Mouse (Mus musculus): ENCODE data around the gene Nav2.

DNA sequence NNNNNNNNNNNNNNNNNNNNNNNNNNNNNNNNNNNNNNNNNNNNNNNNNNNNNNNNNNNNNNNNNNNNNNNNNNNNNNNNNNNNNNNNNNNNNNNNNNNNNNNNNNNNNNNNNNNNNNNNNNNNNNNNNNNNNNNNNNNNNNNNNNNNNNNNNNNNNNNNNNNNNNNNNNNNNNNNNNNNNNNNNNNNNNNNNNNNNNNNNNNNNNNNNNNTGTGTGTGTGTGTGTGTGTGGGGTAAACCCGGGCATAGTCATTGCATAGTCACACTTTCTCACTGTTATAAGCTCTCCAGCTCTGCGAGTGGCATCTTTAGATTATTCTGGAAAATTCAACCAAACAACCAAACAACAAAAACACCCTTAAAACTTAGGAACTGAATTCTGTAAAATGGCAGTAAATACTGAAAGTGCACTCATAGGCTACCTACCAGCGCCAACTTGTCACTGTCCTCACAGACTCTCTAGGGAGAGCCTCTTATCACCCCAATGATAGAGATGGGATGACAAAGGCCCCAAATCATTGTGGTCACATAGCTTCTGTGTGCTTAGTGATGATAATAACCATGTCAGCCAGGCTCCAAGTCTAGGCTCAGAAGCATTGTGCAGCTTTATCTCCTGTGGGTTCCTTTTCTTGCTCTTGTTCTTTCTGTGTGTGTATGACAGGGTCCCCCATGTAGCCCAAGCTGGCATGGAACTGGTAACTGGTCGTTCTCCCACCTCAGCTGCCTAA, 40.0 kb downstream of the Nav2 start:
- TF ChIP-seq CTCF (IDR thresholded peaks at IDR 0.05 in 2 of 3, conservative IDR thresholded peaks at IDR 0.05 in 1 of 3; ENCODE audit: control insufficient read depth in 1 of 3, insufficient read depth in 1 of 3, low read depth in 2 of 3, low read length in 3 of 3, poor library complexity in 1 of 3, severe bottlenecking in 1 of 3) (no peak), MAX (IDR thresholded peaks at IDR 0.05; ENCODE audit: low read length) (no peak), EP300 (IDR thresholded peaks at IDR 0.05; ENCODE audit: low read depth in 1 of 2, low read length in 2 of 2) (peak; percentile 70 to 73), ZC3H11A (IDR thresholded peaks at IDR 0.05; ENCODE audit: low read depth, low read length) (no peak), POLR2AphosphoS2 (IDR thresholded peaks at IDR 0.05; ENCODE audit: low read length) (no peak), POLR2A (IDR thresholded peaks at IDR 0.05; ENCODE audit: control insufficient read depth in 1 of 2, insufficient read depth in 1 of 2, low read depth in 1 of 2, low read length in 2 of 2, poor library complexity in 1 of 2) (no peak), RAD21 (IDR thresholded peaks at IDR 0.05; ENCODE audit: low read depth, low read length) (no peak), TCF12 (IDR thresholded peaks at IDR 0.05; ENCODE audit: low read depth, low read length) (peak; percentile 71)

Data from MEL (cell line).